Mouse (Mus musculus) yolk sac, embryonic 10.5 days (tissue): ENCODE results near the gene Msx2.

Experiments used
- DNase-seq: peaks from one replicate; pipeline ENCODE4 v3.0.0-alpha.2; 2017; ENCODE audit warnings: low spot score

Msx2 gene

DNA sequence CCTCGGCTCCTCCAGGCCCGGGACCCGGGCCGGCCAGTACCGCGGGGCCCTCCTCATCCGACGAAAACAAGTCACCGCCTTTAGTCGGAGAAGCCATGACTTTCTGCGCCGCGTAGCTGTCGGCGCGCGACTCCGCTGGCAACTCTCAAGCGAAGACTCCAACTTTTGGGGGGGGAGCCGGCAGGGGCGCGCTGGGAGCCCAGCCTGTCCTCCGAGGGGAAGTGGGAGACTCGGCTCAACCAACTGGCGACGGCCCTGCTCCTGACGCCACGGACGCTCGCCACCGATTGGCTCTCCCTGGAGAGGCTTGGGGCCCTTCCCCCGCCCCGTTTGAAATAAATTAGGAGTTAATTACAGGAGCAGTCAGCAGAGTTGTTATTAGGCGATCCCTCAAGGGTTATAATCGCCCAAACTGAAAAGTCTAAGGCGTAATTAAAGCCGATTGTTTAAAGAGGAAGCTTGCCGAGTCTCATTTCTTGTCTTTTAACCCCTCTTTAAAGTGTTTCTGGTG lies at the start of gene Msx2:
Gene Msx2 (minus strand): TSS at position 461 of the 511 bp plus-strand sequence.
- DNase-seq: peak; percentile 83

DNA sequence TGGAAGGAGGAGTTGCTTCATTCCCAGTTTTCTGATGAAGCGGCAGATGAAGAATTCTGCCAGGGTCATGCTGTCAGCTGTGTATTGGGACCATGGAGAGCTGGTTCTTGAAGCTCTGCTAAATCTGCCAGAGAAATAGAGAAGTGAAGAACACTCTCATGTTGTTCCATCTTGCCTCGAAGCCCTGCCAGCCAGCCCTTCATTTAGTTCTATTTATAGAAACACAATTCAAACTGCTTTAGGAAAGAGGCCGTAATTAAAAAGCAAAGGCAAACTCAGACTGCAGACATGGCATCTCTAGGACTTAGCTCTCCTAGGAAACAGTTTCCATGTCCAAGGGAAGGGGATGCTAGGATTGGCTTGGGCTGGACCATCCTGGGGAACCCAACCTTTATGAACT lies 48.6 kb upstream of the Msx2 start:
- no peak for DNase-seq

DNA sequence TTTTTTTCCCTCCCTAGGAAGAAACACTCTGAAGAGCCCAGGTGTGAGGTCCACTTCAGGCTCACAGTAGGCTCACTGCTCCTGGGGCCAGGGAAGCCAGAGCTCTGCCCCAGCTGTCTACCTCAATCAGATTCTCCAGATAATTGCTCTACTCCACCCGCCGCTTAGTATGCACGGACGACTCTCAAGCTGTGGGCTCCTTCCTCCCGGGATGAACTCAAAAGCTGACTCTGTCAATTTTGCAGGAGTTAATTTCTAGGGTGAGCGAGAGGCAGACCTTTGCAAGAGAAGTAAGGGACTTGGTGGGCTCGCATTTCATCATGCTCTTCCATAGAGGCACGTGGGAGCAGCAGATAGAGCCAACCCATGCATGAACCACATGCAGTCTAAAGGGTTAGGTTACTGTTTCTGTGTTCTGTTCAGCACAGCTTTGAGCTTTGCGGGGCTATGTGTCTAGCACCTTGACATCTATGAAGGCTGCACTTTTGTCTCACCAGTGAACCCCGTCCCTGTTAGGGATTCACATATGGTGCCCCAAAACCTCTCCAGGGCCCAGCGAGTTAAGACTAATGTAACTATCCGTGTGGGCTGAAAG lies 47.6 kb upstream of the Msx2 start:
- no peak for DNase-seq

DNA sequence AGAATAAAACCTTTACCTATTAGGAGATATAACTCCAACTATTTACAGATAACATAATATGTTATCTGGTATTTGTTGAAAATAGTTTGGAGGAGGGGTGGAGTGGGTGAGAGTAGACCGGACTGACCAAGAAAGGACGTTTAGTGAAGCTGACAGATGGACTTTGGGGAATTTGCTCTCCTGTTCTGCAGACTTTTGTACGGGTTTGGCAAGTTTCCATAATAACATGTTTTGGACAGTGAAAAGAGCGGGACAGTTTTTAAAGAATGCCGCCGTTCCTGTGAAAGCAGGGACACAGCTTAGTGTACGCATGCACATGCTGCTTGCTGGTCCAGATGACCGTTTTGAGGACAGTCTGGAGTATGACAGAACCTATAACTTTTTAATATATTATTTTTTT lies 46.9 kb upstream of the Msx2 start:
- DNase-seq: no peak

DNA sequence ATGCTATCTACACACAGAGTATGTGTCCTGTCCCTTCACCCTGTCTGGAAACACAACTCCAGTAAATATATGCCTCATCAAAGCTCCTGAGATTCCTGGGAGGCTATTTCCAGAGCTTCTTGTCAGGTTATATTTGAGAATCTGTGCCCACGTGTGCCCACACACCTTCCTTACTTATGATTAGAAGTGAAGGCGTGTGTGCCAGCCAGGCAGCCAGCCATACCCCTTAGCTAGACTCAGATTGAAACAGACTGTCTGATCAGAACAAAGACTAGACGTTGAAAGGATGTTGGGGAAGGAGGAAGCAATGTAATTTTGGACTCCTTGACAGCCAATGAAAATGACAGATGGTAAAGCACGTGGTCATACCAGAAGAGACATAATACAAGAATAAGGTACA lies 45.4 kb upstream of the Msx2 start:
- no peak for DNase-seq

DNA sequence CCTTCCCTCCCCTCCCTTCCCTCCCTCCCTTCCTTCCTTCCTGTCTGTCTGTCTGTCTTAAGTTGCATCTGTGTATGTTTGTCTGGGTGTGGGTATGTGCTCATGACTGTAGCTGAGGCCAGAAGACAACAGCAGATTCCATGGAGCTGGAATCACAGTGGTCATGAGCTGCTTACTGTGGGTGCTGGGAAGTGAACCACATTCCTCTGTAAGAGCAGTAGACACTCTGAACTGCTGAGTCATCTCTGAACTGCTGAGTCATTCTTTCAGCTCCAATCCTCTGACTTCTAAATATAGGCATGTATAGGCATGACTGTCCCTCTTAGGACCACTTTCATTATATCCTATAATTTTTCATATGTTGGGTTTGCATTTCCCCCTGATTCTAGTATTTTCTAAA lies 41.7 kb upstream of the Msx2 start:
- no peak for DNase-seq

DNA sequence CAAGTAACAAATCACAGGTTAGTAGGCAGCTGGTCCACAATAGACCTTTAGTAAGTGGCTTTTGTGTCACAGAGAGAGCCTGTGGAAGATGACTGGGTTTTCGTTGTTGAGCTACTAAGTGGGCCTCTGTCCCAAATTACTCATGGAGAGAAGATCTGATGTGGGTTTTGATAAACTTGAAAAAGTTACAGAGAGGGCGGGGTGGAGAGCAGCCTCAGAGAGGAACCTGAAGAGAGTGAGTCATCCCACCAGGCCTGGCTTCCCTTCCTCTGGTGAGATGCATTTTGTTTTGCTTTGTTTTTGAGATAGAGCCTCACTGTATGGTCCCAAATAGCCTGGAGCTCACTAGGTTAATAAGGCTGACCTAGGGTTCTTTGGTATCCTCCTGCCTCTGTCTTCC lies 38.5 kb upstream of the Msx2 start:
- DNase-seq: no peak

DNA sequence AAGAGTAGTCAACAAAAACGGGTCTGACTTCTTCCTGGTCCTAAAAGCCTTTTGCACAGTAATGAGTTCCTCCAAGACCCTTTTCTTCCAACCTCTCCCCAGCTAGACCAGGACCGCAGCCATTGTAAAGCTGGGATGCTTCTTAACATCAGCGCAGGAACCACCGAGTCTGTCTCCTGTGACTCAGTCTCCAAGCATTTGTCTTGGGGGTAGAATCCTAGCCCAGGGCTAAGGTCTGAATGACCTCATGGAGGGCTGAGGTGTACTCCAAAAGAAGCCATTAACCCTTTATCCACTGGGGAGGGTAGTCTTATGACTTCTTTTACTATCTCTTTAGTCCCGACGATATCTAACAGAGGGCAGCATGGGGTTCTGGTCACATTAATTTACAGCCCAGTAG lies 29.5 kb upstream of the Msx2 start:
- DNase-seq: no peak

DNA sequence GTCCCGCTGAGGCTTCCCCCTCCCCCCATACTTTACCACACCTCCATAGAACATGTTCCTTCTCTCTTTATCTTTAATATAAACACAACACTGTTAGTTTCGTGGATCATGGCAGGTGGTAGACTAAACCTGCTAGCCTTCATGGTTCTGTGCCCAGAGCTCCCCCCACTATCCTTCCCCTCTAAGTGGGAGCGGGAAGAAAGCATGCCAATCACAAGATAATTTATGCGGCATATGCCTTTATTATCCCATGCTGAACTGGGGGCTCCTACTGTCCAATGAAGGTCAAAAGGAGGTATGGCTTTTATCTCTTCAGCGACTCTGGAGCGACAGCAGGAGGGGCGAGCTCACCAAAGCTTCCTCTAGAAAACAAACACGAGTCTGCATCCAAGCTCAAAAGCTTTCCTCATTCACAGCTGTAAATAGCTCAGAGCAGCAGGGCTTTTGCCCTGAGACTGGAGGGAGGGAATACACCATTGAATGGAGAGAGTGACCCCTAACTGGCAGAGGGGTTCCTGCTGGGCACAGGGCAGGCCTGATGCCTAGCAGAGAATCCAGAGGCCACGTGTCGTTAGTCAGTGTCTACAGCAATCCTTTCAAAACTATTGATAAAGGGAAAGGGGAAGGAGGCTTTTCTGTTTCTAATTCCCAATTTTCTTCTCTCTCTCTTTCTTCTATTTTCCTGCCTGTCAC lies 28.8 kb upstream of the Msx2 start:
- DNase-seq: no peak

DNA sequence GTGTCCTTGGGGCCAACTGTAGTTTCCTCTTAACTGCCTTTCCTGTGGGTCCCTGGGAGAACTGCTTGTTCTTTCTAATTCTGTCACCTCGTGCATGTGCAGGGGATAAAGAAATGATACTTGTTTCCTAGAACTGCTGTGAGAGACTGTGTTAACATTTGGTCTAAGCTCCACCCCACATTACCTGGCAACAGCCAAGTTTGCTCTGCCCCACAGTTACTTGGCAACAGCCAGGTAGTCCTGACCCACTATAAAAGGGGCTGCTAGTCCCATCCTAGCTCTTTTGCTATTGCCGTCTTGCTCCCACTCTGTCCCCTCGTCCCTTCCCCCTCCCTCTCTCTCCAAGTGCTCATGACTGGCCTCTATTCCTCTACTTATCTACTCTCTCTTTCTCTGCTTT lies 28.2 kb upstream of the Msx2 start:
- DNase-seq: no peak

DNA sequence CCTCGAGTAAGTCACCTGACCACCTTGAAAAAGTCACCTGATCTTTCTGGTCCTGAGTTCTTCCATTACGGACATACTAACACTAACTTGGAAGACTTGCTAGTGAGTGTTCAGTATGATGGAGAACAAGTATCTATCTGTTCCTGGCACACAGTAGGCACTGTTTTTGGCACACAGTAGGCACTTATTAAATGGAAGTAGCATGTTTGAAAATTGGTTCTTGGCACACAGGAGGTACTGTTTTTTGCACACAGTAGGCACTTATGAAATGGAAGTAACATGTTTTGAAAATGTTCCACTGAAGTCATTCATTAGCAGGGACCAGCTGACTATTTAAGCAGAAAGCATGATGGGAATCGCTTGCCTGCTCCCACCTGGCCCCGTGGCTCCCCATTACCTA lies 13.6 kb upstream of the Msx2 start:
- no peak for DNase-seq

DNA sequence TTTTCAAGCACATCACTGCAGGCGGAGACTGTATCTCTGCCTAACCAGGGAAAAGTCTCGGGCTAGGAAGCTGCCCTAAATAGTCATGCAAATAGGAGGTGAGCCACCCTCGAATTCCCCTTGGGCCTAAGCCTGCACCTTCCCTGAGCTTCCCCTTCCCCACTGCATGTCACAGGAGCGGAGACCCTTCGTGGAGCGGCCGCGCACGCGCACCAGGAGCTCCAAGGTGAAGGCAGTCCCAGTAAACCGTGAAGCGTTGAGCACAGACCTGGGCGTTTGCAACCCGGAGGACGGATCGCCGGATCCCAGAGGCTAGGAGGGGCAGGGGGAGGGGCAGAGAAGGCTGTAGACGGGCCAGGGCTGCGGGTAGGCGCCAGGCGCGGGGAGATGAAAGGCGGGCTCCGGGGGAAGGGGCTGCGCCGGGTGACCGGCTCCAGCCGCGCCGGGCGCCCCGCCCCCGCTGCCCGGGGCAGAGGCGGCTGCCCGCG lies 2.9 kb upstream of the Msx2 start:
- peak; percentile 80 for DNase-seq

DNA sequence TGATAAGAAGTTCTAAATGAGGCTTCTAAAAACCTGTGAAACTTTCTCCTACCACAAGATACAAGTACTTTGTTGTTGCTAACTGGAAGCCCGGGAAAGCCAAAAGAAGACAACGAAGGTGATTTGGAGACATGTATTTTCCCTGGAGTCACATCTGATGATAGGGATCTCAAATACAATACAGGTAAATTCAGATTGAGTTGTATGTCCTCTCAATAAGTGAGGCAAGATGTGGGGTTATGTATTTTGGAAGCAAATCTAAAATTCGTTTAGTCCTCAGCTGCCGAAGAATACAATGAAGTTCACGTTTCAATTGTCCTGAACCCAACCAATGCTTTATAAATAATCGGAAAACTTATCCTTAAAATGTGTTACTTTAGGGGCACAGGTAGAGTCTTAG lies 1.6 kb upstream of the Msx2 start:
- DNase-seq: no peak

DNA sequence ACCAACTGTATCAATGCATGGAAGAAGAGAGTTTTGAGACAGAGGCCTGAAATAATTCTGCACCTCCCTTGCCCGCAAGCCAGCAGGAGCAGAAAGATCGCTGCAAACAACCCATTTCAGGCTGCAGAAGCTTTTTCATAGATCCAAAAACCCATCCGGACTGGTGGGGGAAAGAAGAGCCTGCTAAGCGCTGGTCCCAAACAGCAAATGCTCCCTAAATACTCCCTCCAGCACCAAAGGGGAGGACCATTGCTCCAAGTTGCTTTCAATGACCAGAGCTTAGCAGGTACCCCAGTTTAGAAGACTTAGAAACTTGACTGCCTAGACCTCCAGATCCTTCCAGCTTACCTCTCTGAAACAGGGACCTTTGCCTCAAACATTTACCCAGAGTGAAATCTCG lies 1.1 kb upstream of the Msx2 start:
- DNase-seq: no peak

DNA sequence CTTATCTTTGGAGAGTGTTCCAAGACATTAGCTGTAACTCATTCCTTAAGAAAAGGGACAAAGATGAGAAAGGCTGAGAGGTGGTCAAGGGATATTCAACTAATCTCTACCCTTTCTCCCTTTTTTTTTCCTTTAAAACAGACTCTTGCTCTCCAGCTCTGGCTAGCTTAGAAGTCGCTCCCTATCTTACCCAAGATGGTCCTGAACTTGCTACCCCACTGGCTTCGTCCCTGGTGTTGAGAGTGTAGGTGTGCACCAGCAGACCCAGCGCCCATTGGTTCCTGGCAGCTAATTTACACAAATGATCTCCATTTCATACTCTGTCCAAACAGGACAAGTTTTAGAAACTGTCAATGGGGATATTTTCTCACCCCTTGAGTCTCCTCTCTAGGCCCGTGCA lies 417 bp upstream of the Msx2 start:
- no peak for DNase-seq

DNA sequence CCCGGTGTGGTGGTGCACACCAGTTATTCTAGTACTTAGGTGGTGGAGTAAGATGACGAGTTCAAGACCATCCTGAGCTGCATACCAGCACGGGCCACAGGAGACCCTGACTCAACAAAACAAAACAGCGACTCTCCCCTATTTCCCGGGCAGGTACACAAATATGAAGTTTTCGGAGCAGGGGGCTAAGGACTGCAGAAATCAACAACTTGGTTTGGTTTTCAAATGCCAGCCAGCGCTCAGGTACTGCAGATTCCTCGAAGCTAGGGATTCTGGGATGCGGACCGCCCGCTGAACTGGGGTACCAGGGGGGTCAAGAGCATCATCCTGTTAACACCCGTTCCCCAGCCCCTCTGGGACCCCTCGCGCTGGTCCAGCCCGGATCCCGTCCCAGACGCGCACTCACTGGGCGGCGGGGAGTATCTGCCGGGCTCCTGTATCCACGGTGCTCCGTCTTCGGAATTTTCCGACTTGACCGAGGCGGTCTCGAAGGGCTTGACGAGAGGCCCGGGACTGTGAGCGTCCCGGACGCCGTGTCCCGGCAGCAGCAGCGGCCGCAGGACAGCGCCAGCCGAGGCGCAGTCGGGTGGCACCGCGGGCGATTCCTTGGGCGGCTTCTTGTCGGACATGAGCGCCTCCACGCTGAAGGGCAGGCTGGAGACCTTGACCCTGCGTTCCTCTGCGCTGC lies 804 bp downstream of the Msx2 start:
- no peak for DNase-seq

DNA sequence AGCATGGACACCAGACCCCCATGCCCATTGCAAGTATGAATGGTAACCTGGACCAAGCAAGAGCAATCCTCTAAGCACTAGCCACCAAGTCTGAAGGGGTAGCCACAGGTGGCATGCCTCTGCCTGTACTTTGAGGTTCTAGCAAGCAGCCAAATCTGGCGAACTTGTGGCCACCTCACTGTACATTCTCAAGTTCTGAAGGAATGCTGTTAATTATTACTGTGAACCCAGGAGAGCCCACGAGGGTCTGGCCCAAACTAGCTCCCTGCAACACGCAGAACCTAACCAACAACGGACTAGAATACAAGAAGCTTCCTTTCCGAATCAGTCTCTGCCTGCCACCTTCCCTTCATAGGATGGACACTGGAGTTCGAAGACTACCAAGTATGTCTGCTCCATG lies 1.5 kb downstream of the Msx2 start:
- no peak for DNase-seq

DNA sequence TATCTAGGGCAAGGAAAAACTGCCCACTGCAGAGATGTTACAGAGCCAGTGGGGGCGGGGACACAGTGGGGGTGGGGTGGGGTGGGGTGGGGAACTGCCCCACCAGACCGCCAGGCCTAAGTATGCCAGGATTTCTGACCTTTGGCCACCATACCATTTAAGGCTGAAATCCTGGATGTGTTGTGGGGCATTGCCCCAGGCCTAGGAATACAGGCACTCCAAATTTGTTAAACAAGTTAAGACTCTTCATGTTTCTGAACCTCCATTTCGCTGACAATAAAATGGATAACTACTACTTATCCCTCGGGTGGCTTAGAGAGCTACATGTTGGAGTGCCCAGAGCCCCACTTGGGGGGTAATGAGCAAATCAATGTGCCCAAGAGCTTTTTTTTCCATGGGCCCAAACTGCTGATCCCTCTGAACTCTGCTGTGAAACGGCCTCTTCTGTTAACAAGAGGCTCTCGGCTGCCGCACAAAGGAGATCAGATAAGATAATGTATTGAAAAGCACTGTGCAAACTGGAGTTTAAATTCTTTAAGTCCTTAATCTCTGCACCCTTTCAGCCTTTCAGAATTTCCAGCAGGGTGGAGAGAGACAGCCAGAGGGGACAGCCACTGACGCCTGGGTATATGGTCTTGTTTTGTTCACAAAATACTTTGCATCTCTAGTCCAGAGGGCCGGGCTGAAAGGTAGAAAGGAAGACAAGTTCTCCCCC lies 2.3 kb downstream of the Msx2 start:
- DNase-seq: peak; percentile 28

DNA sequence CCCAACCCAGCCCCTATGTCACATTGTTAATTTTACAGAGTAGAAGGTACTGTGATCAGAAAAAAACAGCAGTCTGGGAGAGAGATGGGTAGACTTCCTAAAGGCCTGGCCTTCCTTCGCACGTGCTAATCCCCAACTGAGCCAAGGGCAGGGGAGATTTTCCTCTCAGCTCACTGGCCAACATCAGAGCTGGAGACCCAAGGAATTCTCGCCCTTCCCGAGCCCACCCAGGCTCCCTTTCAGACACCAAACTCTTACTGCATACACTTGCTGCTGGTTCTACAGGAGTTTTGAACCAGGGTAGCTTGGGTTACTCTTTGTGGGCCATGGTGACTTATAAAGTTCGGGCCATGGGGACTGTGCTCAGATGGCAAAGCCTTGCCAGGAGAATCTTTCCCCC lies 3.1 kb downstream of the Msx2 start:
- no peak for DNase-seq

DNA sequence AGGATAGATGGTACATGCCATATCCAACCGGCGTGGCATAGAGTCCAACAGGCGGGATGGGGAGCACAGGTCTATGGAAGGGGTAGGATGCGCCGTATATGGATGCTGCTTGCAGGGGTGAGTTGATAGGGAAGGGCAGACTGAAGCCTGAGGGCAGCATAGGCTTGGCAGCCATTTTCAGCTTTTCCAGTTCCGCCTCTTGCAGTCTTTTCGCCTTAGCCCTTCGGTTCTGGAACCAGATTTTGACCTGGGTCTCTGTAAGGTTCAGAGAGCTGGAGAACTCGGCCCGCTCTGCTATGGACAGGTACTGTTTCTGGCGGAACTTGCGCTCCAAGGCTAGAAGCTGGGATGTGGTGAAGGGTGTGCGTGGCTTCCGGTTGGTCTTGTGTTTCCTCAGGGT lies 4.7 kb downstream of the Msx2 start:
- DNase-seq: no peak

DNA sequence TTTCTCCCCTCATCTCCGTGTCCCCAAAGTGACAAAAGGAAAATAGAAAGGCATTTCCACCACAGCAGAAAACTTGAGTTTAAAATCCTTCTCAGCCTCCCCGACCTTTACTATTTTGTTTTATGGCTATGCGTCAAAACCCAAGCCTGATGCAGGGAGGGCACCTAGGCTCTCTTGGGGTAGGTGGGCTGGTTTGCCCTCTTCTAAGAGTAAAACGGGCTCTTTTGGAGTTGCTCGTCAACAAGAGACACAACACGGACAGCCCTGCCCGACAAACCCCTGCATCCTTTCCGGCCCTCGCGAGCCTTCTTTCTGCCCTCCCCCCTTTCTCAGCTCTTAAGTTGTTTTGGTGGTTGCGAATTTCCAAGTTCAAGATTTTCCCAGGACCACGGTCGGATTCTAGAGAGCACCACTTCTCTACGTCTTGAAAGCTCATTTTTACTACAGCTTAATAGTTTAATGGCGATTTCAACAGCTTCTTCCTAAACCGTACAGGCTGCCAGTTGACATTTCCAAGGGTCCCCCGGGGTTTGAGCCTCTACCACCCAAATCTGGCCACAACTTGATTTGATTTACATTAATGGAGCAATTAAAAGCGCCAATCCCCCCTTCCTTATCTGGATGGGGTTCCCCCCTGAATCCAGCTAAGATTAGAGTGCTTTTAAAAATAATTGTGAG lies 6.5 kb downstream of the Msx2 start:
- no peak for DNase-seq

DNA sequence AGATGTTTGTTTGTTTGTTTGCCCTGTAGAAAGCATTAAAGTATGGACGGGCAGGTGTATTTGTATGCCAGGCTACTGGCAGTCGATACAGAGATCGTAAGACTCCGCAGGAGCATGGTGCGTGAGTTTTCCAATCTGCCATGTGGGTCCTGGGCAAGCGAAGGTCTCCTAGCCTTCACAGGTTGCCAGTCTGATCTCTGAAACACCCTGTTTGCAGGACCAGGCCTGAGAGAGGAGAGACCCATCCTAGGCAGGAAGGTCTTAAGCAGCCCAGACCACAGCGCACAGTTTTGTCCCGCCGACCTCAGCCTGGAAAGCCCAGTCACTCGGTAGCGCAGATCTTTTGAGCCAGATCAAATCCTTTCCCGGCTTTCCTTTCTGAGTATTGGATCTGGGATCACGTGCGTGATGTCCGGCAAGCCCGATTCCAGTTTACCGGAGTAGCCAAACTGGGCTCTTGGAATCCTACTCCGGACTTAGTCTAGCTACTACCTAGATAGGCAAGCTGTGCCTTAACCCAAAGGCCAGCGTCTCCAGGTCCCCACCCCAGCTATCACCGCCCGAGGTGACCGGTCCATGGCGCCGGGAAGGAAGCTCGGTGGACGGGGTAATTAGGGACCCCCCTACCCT lies 7.6 kb downstream of the Msx2 start:
- DNase-seq: peak; percentile 22
